Mouse (Mus musculus): Measurements from ENCODE around the gene Zan.

- no peak for TF ChIP-seq POLR2A (IDR thresholded peaks at IDR 0.05; ENCODE audit: control insufficient read depth in 1 of 2, insufficient read depth in 1 of 2, low read depth in 1 of 2, low read length in 2 of 2, poor library complexity in 1 of 2)
- peak in 1 of 3 experiments; percentile 9; a peak in 1 of 6 replicates for TF ChIP-seq CTCF (IDR thresholded peaks at IDR 0.05 in 2 of 3, conservative IDR thresholded peaks at IDR 0.05 in 1 of 3; ENCODE audit: control insufficient read depth in 1 of 3, insufficient read depth in 1 of 3, low read depth in 2 of 3, low read length in 3 of 3, poor library complexity in 1 of 3, severe bottlenecking in 1 of 3)
- TF ChIP-seq RCOR1 (IDR thresholded peaks at IDR 0.05; ENCODE audit: low read depth, low read length) = no peak
- TF ChIP-seq HCFC1 (IDR thresholded peaks at IDR 0.05; ENCODE audit: low read depth, low read length) = no peak
- no peak for TF ChIP-seq USF1 (IDR thresholded peaks at IDR 0.05; ENCODE audit: low read depth, low read length)
- no peak for TF ChIP-seq POLR2AphosphoS2 (IDR thresholded peaks at IDR 0.05; ENCODE audit: low read length)
- TF ChIP-seq UBTF (IDR thresholded peaks at IDR 0.05; ENCODE audit: borderline replicate concordance, insufficient read depth, low read depth, low read length) = no peak
- TF ChIP-seq NRF1 (IDR thresholded peaks at IDR 0.05; ENCODE audit: insufficient read depth, low read depth, low read length, poor library complexity, severe bottlenecking) = no peak
- no peak for TF ChIP-seq MEF2A (IDR thresholded peaks at IDR 0.05; ENCODE audit: extremely low read depth, insufficient replicate concordance, low read depth, low read length, poor library complexity, severe bottlenecking)
- no peak for TF ChIP-seq POLR2AphosphoS5 (IDR thresholded peaks at IDR 0.05; ENCODE audit: borderline replicate concordance, low read depth, low read length)
Observed at GRCm38 (mm10) chr5:137376198-137376597, 100.7 kb downstream of the Zan start.
